Mouse (Mus musculus) MEL (cell line): ENCODE measurements at regions not wholly inside any gene's neighbourhood (a gene's known extent, or its start where the extent isn't known, plus 50 kb on each side); places are given as distances from the start of the nearest gene placed in this dataset.

ENCODE experiments used
- DNase-seq: peaks from one replicate; pipeline ENCODE4 v3.0.0; 2011; ENCODE audit warnings: low read depth, low spot score
- H3K27ac ChIP-seq: 2 replicates; pipeline ENCODE4 v1.5.1; 2012; ENCODE audit warnings: low read depth, mild to moderate bottlenecking, control low read depth, low read length, moderate library complexity; ENCODE audit not compliant: control insufficient read depth
- H3K27me3 ChIP-seq, 2 experiments: fragments of 150-350 bp in 1 of 2; sonication (generic) in 1 of 2; 2 replicates each; pipeline ENCODE4 v1.6.1; 2012; ENCODE audit warnings: low read length in 2 of 2, mild to moderate bottlenecking in 2 of 2, improper control_type of control experiment in 1 of 2, moderate library complexity in 1 of 2; ENCODE audit not compliant: insufficient read depth in 2 of 2, control insufficient read depth in 1 of 2
- H3K36me3 ChIP-seq, 2 experiments: 2 replicates each; pipeline ENCODE4 v1.6.1; 2012 to 2014; ENCODE audit warnings: low read length in 2 of 2, improper control_type of control experiment in 1 of 2, inconsistent platforms in 1 of 2, mild to moderate bottlenecking in 1 of 2; ENCODE audit not compliant: insufficient read depth in 2 of 2, control insufficient read depth in 1 of 2
- H3K4me1 ChIP-seq, 2 experiments: fragments of 150-350 bp in 1 of 2; sonication (generic) in 1 of 2; 2 replicates each; pipeline ENCODE4 v1.6.1; 2012; ENCODE audit warnings: low read length in 2 of 2, improper control_type of control experiment in 1 of 2, mild to moderate bottlenecking in 1 of 2; ENCODE audit not compliant: insufficient read depth in 2 of 2, control insufficient read depth in 1 of 2
- H3K4me3 ChIP-seq, 2 experiments: fragments of 150-350 bp in 1 of 2; sonication (generic) in 1 of 2; 2 replicates each; pipeline ENCODE4 v1.5.1; 2012; ENCODE audit warnings: low read depth in 2 of 2, low read length in 2 of 2, mild to moderate bottlenecking in 2 of 2, moderate library complexity in 2 of 2, control low read depth in 1 of 2, improper control_type of control experiment in 1 of 2; ENCODE audit not compliant: control insufficient read depth in 1 of 2, insufficient read depth in 1 of 2
- H3K79me2 ChIP-seq: 2 replicates; pipeline ENCODE4 v1.6.1; 2012; ENCODE audit warnings: mild to moderate bottlenecking, low read length, moderate library complexity; ENCODE audit not compliant: control insufficient read depth, poor library complexity, insufficient read depth
- H3K9ac ChIP-seq: 2 replicates; pipeline ENCODE4 v1.6.1; 2012; ENCODE audit warnings: low read depth, mild to moderate bottlenecking, control low read depth, low read length, moderate library complexity; ENCODE audit not compliant: control insufficient read depth, poor library complexity, severe bottlenecking
- H3K9me3 ChIP-seq: fragments of 150-350 bp; sonication (generic); replicated peaks from 2 replicates; pipeline ENCODE4 v1.6.1; 2012; ENCODE audit warnings: mild to moderate bottlenecking, low read length, improper control_type of control experiment, moderate library complexity; ENCODE audit not compliant: insufficient read depth
- CHD1 ChIP-seq: IDR thresholded peaks from 2 replicates; pipeline ENCODE4 v1.6.1; 2012; ENCODE audit warnings: low read depth, mild to moderate bottlenecking, inconsistent platforms, low read length, improper control_type of control experiment
- CHD2 ChIP-seq: IDR thresholded peaks from 2 replicates; pipeline ENCODE4 v1.6.1; 2011; ENCODE audit warnings: low read length, improper control_type of control experiment
- E2F4 ChIP-seq: IDR thresholded peaks from 2 replicates; pipeline ENCODE4 v1.6.1; 2011; ENCODE audit warnings: low read depth, low read length, improper control_type of control experiment, borderline replicate concordance
- ELF1 ChIP-seq: IDR thresholded peaks from 2 replicates; pipeline ENCODE4 v1.6.1; 2014; ENCODE audit warnings: low read depth, mild to moderate bottlenecking, inconsistent platforms, low read length, improper control_type of control experiment, moderate library complexity
- ETS1 ChIP-seq: IDR thresholded peaks from 2 replicates; pipeline ENCODE4 v1.6.1; 2012; ENCODE audit warnings: low read depth, mild to moderate bottlenecking, inconsistent platforms, low read length, improper control_type of control experiment, moderate library complexity
- GABPA ChIP-seq: IDR thresholded peaks from 2 replicates; pipeline ENCODE4 v1.6.1; 2012; ENCODE audit warnings: low read depth, mild to moderate bottlenecking, inconsistent platforms, low read length, improper control_type of control experiment, moderate library complexity
- JUND ChIP-seq: IDR thresholded peaks from 2 replicates; pipeline ENCODE4 v1.6.1; 2011; ENCODE audit warnings: low read depth, mild to moderate bottlenecking, improper control_type of control experiment, low read length
- KAT2A ChIP-seq: conservative IDR thresholded peaks from 2 replicates; pipeline ENCODE4 v1.6.1; 2012; ENCODE audit warnings: low read depth, low read length, improper control_type of control experiment, inconsistent platforms
- MAFK ChIP-seq: IDR thresholded peaks from 2 replicates; pipeline ENCODE4 v1.6.1; 2011; ENCODE audit warnings: low read depth, mild to moderate bottlenecking, low read length, improper control_type of control experiment, borderline replicate concordance
- MEF2A ChIP-seq: IDR thresholded peaks from 2 replicates; pipeline ENCODE4 v1.6.1; 2014; ENCODE audit warnings: low read depth, mild to moderate bottlenecking, inconsistent platforms, low read length, improper control_type of control experiment; ENCODE audit not compliant: poor library complexity, insufficient replicate concordance, severe bottlenecking; ENCODE audit errors: extremely low read depth
- MXI1 ChIP-seq: IDR thresholded peaks from 2 replicates; pipeline ENCODE4 v1.6.1; 2011; ENCODE audit warnings: mild to moderate bottlenecking, low read depth, low read length, improper control_type of control experiment
- MYC ChIP-seq: IDR thresholded peaks from 2 replicates; pipeline ENCODE4 v1.6.1; 2011; ENCODE audit warnings: low read depth, mild to moderate bottlenecking, low read length, improper control_type of control experiment, moderate library complexity
- NELFE ChIP-seq: IDR thresholded peaks from 2 replicates; pipeline ENCODE4 v1.6.1; 2011; ENCODE audit warnings: low read depth, low read length, improper control_type of control experiment
- NRF1 ChIP-seq: IDR thresholded peaks from 2 replicates; pipeline ENCODE4 v1.6.1; 2014; ENCODE audit warnings: low read depth, mild to moderate bottlenecking, inconsistent platforms, low read length, improper control_type of control experiment, moderate library complexity; ENCODE audit not compliant: poor library complexity, insufficient read depth, severe bottlenecking
- POLR2A ChIP-seq, 2 experiments: IDR thresholded peaks; 2 replicates each; pipeline ENCODE4 v1.6.1; 2011 to 2012; ENCODE audit warnings: low read length in 2 of 2, mild to moderate bottlenecking in 2 of 2, control low read depth in 1 of 2, improper control_type of control experiment in 1 of 2, low read depth in 1 of 2, moderate library complexity in 1 of 2; ENCODE audit not compliant: control insufficient read depth in 1 of 2, insufficient read depth in 1 of 2, poor library complexity in 1 of 2
- RAD21 ChIP-seq: IDR thresholded peaks from 2 replicates; pipeline ENCODE4 v1.6.1; 2011; ENCODE audit warnings: mild to moderate bottlenecking, low read depth, low read length, improper control_type of control experiment
- RCOR1 ChIP-seq: IDR thresholded peaks from 2 replicates; pipeline ENCODE4 v1.6.1; 2012; ENCODE audit warnings: low read depth, mild to moderate bottlenecking, inconsistent platforms, low read length, improper control_type of control experiment
- SIN3A ChIP-seq: IDR thresholded peaks from 2 replicates; pipeline ENCODE4 v1.6.1; 2012; ENCODE audit warnings: low read length, improper control_type of control experiment, inconsistent platforms
- TAL1 ChIP-seq: IDR thresholded peaks from 2 replicates; pipeline ENCODE4 v1.6.1; 2012; ENCODE audit warnings: mild to moderate bottlenecking, inconsistent platforms, low read length, moderate library complexity, mixed read lengths
- TBP ChIP-seq: IDR thresholded peaks from 2 replicates; pipeline ENCODE4 v1.8.0; 2011; ENCODE audit warnings: low read depth, low read length, improper control_type of control experiment
- TCF12 ChIP-seq: IDR thresholded peaks from 2 replicates; pipeline ENCODE4 v1.6.1; 2014; ENCODE audit warnings: low read depth, mild to moderate bottlenecking, inconsistent platforms, low read length, improper control_type of control experiment, moderate library complexity
- USF1 ChIP-seq: IDR thresholded peaks from 2 replicates; pipeline ENCODE4 v1.6.1; 2014; ENCODE audit warnings: low read depth, mild to moderate bottlenecking, inconsistent platforms, low read length, improper control_type of control experiment, moderate library complexity
- ZC3H11A ChIP-seq: IDR thresholded peaks from 2 replicates; pipeline ENCODE4 v1.6.1; 2012; ENCODE audit warnings: low read depth, mild to moderate bottlenecking, inconsistent platforms, low read length, improper control_type of control experiment
- ZKSCAN1 ChIP-seq: IDR thresholded peaks from 2 replicates; pipeline ENCODE4 v1.6.1; 2012; ENCODE audit warnings: low read depth, mild to moderate bottlenecking, inconsistent platforms, low read length, improper control_type of control experiment, moderate library complexity
- ZMIZ1 ChIP-seq: IDR thresholded peaks from 2 replicates; pipeline ENCODE4 v1.6.1; 2012; ENCODE audit warnings: low read depth, mild to moderate bottlenecking, inconsistent platforms, low read length, improper control_type of control experiment, moderate library complexity
- ZNF384 ChIP-seq: IDR thresholded peaks from 2 replicates; pipeline ENCODE4 v1.6.1; 2012; ENCODE audit warnings: low read depth, mild to moderate bottlenecking, inconsistent platforms, low read length, improper control_type of control experiment

GRCm38 (mm10) chr14:108664864-108665263, 249.1 kb downstream of the Slitrk1 start:
- H3K9ac ChIP-seq = no peak overlapping the region
- H3K79me2 ChIP-seq = no peaks in the 10 kb centered on the region
- no peak for DNase-seq
- no peaks in the 10 kb centered on the region for H3K27me3 ChIP-seq
- H3K36me3 ChIP-seq = peaks cover 0 to 7% of the 10 kb centered on the region in 2 experiments; a peak in 2 of 4 replicates
- H3K27ac ChIP-seq = no peak overlapping the region
- H3K9me3 ChIP-seq = no peaks in the 10 kb centered on the region
- peaks cover 0 to 2% of the 10 kb centered on the region in 2 experiments; a peak in 1 of 4 replicates for H3K4me1 ChIP-seq
- no peak overlapping the region for H3K4me3 ChIP-seq
- TF ChIP-seq RAD21 (no peak), USF1 (no peak), ZKSCAN1 (no peak), NELFE (no peak), MXI1 (no peak), TCF12 (no peak)

GRCm38 (mm10) chr14:108638291-108638690, 275.7 kb downstream of the Slitrk1 start:
- no peaks in the 10 kb centered on the region; the same call in 1 of the 2 replicates for H3K9me3 ChIP-seq
- no peaks in the 10 kb centered on the region for H3K79me2 ChIP-seq
- H3K4me3 ChIP-seq = no peak overlapping the region
- TF ChIP-seq ZNF384 = no peak
- no peak for TF ChIP-seq POLR2A (IDR thresholded peaks at IDR 0.05; ENCODE audit: control insufficient read depth in 1 of 2, insufficient read depth in 1 of 2, low read depth in 1 of 2, low read length in 2 of 2, poor library complexity in 1 of 2)
- no peak for TF ChIP-seq E2F4
- no peak for TF ChIP-seq ZMIZ1
- no peak for TF ChIP-seq ZKSCAN1
- no peak for TF ChIP-seq NRF1
- TF ChIP-seq TAL1 = no peak
- no peak for TF ChIP-seq GABPA
- no peak for TF ChIP-seq CHD1
- no peak for TF ChIP-seq ETS1
- TF ChIP-seq NELFE = no peak
- TF ChIP-seq TCF12 = no peak
- no peak for TF ChIP-seq MEF2A
- H3K9ac ChIP-seq = no peak overlapping the region
- no peaks in the 10 kb centered on the region for H3K36me3 ChIP-seq
- no peak overlapping the region for H3K27ac ChIP-seq
- H3K4me1 ChIP-seq = no peaks in the 10 kb centered on the region
- no peak for DNase-seq
- H3K27me3 ChIP-seq = no peaks in the 10 kb centered on the region

DNA sequence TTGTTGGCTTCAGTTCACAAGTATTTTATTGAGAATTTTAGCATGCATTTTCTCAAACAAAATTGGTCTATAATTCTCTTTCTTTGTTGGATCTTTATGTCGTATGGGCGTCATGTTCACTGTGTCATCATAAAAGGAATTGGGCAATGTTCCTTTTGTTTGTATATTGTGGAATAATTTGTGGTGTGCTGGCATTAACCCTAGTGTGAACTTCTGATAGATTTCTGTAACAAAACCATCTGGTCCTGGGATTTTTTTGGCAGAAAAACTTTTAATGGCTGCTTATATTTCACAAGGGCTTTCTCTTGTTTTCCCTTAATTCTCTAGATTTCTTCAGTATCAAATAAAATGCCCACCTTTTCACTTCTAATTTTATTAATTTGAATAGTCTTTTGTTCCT, 278.7 kb downstream of the Slitrk1 start:
- no peaks in the 10 kb centered on the region for H3K79me2 ChIP-seq
- H3K4me1 ChIP-seq = no peaks in the 10 kb centered on the region
- no peak for DNase-seq
- H3K36me3 ChIP-seq = no peaks in the 10 kb centered on the region
- no peak overlapping the region for H3K4me3 ChIP-seq
- H3K27ac ChIP-seq = no peak overlapping the region
- no peaks in the 10 kb centered on the region for H3K27me3 ChIP-seq
- no peak overlapping the region for H3K9ac ChIP-seq
- H3K9me3 ChIP-seq = no peaks in the 10 kb centered on the region; the same call in 1 of the 2 replicates
- no peak for TF ChIP-seq ZNF384
- no peak for TF ChIP-seq MYC
- TF ChIP-seq MEF2A = no peak
- no peak for TF ChIP-seq SIN3A
- no peak for TF ChIP-seq POLR2A (IDR thresholded peaks at IDR 0.05; ENCODE audit: control insufficient read depth in 1 of 2, insufficient read depth in 1 of 2, low read depth in 1 of 2, low read length in 2 of 2, poor library complexity in 1 of 2)
- no peak for TF ChIP-seq KAT2A
- TF ChIP-seq ETS1 = no peak
- TF ChIP-seq MAFK = no peak
- TF ChIP-seq ELF1 = no peak
- no peak for TF ChIP-seq JUND
- no peak for TF ChIP-seq TAL1
- no peak for TF ChIP-seq TBP
- no peak for TF ChIP-seq RAD21
- TF ChIP-seq ZC3H11A = no peak
- no peak for TF ChIP-seq USF1
- no peak for TF ChIP-seq CHD2
- no peak for TF ChIP-seq RCOR1
